Mouse (Mus musculus) activated CD4-positive, CD25-positive, alpha-beta regulatory T cell, adult 4 months (primary cell): ENCODE measurements around the gene Uhrf1bp1. TPM values are rescaled to one million over a fixed set of nuclear protein-coding genes. Genes with fewer than 3 reads are reported as not detected.

Experiments
- polyA plus RNA-seq, 2 experiments: library from polyadenylated mRNA; unstranded; fragments of 100-300 nt; shearing (Covaris generic); gene quantifications; one replicate each; pipeline ENCODE4 v1.2.1; 2017

Gene Uhrf1bp1
- polyA plus RNA-seq, 2 experiments from 2014 or later: 0.93 to 1.4 TPM

Other genes with a start within 250 kb of the Uhrf1bp1 start
- 10 to 100 TPM; 34.7 to 38.1 TPM for gene Nudt3, start 232.9 kb upstream of the Uhrf1bp1 start, polyA plus RNA-seq
- gene RPS10-NUDT3, start 221.2 kb upstream of the Uhrf1bp1 start, polyA plus RNA-seq: not detected
- gene Rps10, start 219.8 kb upstream of the Uhrf1bp1 start, polyA plus RNA-seq: 1,000 to 10,000 TPM; 1,853 to 2,245 TPM
- gene Pacsin1, start 200.9 kb upstream of the Uhrf1bp1 start, polyA plus RNA-seq: 10 to 100 TPM; 26.9 to 41.1 TPM
- under 1 TPM in 1 of 2 experiments, not detected in 1; 0.50 TPM for gene Spdef, start 127.5 kb upstream of the Uhrf1bp1 start, polyA plus RNA-seq
- 10 to 100 TPM; 14.1 to 15.2 TPM for gene D17Wsu92e, start 35.8 kb upstream of the Uhrf1bp1 start, polyA plus RNA-seq
- 100 to 1,000 TPM; 108 to 126 TPM for gene Snrpc, start 18.3 kb upstream of the Uhrf1bp1 start, polyA plus RNA-seq
- gene Anks1, start 52.9 kb downstream of the Uhrf1bp1 start, polyA plus RNA-seq: 1 to 10 TPM; 2.5 to 3.7 TPM
- 10 to 100 TPM; 32.9 to 39.6 TPM for gene Taf11, start 53.4 kb downstream of the Uhrf1bp1 start, polyA plus RNA-seq
- gene Tcp11, start 224.2 kb downstream of the Uhrf1bp1 start, polyA plus RNA-seq: 1 to 10 TPM; 1.0 to 1.6 TPM